Mouse (Mus musculus) thymus, adult 18-20 months (tissue): ENCODE measurements around the gene Cdc14b.
"Not testable (repeated sequence)": the region's sequence is repeated elsewhere in the genome, so short reads cannot be mapped to it uniquely, and the experiment has no call there.

Experiments used
- DNase-seq, 2 experiments: peaks; one replicate each; pipeline ENCODE4 v3.0.0; 2022; ENCODE audit warnings: mixed read lengths in 2 of 2

Gene Cdc14b

DNA sequence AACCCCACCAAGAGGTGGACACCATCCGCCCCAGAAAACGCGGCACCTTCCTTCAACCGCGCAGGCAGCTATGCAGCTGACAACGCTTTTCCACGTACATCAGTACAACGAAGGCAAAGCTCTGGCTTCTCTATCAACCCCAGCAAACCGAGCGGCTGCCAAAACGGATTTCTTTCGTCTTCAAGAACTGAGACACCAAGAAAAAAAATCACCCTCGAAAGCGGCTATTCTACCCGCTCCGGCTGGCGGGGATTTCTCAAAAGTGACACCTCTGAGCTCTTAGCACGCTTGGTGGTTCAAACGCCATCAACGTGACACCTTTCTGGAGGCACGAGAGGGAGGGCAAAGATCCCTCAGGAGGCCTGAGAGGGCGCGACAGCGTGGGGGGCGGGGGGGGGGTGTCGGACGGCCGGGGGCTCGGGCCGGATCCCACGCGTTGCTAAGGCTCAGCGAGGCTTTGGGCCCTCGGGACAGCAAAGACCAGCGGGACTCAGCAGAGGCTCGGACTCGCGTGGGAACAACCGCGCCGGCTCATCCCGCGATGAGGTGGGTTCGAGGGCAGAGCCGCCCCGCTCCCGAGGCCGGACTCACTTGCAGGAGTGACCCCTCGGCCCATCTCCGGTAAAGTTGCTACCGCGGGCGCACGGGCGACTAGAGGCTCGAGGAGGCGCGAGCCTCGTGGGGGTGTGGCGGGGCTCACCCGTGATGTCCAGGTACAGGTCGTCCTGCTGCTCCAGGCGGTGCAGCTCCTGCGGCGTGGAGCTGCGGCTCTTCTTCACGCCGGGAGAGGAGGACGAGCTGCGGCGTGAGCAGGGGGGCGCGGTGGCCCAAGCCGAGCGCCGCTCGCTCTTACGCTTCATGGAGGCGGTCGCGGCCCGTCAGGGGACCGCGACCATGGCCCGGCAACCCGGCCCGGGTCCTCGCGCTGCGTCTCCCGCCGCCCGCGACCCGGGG lies 922 bp downstream of the Cdc14b start:
- peak in 1 of 2 experiments; percentile 13 for DNase-seq

DNA sequence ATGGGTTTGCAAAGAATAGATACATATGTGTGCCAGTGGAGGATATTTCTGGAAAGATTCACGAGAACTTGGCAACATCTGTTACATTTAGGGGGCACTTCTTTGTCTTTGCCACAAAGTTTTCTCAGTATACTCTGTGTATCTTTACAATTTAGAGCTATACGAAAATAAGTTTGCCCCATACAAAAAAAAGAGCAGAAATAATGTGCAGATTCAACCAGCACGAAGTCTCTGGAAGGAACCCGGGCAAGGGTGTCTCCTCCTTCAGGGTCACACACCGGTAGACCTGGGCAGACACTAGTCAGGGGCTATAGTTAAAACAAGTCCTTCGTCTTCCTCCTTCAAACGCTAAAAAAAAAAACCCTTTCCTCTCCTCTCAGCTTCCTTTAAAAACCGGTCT lies 1.7 kb downstream of the Cdc14b start:
- no peak for DNase-seq

- no peak for DNase-seq
Measured at GRCm38 (mm10) chr13:64268384-64268783, 6.7 kb downstream of the Cdc14b start.

DNA sequence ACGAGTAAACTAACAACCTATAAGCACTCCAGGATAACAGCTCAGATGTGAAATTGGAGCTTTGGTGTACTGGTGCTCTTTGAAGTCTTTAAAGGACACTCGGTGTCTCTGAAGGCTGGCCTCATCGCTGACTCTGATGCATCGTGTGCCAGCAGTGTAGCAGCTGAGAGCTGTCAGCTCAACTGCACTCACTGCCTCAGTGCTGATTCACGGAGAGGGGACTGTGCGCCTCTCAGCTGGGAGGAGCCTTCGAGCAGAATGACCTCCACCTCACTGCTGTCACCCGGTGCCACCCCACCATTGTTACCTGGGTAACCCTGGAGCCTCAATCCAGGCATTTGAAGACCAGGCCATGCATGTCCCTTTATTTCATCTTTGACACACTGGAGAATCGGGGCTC lies 7.9 kb downstream of the Cdc14b start:
- no peak for DNase-seq

GRCm38 (mm10) chr13:64264586-64264985 lies 10.5 kb downstream of the Cdc14b start:
- DNase-seq = no peak

GRCm38 (mm10) chr13:64259903-64260302 lies 15.2 kb downstream of the Cdc14b start:
- no peak for DNase-seq

DNA sequence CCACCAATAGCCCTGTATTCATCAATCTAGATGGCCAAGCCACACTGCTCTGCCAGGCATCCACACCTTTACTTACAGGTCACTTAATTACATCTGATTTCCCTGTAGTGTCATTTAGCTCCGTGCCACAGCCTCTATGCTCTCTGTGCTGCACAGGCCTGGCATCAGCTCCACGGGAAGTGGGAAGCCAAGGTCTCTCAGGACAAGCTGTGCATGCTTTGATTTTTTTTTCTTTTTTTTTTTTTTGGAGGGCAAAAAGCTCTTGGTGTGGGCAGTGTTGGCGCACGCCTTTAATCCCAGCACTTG lies 16.6 kb downstream of the Cdc14b start:
- DNase-seq = no peak

GRCm38 (mm10) chr13:64257814-64258515 lies 17.1 kb downstream of the Cdc14b start:
- DNase-seq = no peak

DNA sequence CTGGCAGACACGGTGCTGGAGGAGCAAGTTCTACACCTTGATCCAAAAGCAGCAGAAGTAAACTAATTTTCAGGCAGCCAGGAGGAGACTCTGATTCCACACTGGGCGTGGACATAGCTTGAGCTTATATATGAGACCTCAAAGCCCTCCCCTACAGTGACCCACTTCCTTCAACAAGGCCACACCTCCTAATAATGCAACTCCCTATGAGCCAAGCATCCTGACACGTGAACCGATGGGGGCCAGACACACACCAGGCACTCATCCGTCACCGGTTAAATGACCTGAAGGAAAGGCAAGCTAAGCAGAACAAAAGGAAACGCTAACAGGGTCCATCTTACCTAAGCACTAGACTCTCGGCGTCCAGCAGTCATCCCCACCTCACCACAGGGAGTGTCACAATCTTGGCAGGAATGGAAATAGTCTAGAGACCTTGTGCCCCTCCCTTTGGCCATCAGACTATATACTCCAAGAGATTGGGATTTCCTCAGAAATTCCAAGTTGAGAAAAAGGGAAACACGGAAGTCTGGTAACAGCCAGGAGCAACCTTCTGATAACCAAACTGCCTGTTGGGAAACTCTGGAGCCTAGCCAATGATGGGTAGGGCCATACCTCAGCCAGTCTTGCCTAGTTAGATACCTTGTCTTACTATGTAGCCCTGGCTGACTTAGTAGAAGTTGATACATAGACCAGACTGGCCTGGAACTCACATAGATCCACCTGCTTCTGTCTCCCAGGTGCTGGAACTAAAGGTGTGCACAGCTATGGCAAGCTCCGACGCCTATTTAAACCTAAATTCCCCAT lies 17.9 kb downstream of the Cdc14b start:
- DNase-seq = no peak

DNA sequence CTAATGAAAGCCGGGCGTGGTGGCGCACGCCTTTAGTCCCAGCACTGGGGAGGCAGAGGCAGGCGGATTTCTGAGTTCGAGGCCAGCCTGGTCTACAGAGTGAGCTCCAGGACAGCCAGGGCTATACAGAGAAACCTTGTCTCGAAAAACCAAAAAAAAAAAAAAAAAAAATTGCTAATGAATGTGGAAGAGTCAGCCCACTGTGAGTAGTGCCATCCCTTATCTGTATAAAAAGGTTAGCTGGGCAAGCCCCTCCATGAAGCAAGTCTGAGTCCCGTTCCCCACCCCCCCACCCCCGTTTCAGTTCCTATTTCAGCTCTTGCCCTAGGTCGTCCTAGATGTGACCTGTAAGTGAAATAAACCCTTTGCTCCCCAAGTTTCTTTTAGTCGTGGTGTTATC lies 20.9 kb downstream of the Cdc14b start:
- DNase-seq = not testable (repeated sequence)

GRCm38 (mm10) chr13:64253697-64254096 lies 21.4 kb downstream of the Cdc14b start:
- DNase-seq = no peak

- DNase-seq = no peak
Measured at GRCm38 (mm10) chr13:64252147-64252546, 22.9 kb downstream of the Cdc14b start.

- no peak for DNase-seq
Measured at GRCm38 (mm10) chr13:64250363-64250762, 24.7 kb downstream of the Cdc14b start.

- DNase-seq = peak; percentile 82 to 85
Measured at GRCm38 (mm10) chr13:64248775-64249524, 26.1 kb downstream of the Cdc14b start.

DNA sequence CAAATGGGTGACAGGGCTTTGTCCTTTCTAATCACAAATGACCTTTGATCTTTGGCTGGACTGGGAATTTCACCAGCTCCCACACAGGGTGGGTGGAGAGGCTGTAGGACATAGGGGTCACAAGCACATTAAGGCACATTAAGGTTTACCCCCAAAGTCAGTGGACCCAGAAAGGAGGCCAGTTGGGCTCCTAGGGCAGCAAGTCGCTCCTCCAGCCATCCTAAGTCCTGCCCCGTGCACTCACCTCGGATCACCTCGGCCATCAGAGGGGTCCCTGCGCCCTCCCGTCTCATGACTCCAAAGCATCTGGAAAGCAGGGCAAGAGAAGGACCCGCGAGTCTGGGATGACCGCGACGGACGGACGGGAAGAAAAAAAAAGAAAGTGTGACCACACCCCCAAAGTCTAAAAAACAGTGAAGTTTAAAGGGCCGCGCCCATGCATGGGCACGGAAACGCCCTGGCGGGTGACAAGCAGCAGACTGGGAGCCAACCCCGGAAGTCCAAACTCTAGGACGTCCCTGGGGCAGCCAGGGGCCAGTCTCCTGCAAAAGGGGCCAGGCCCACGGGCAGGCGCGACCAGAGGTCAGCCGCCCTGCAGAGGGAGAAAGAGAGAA lies 26.8 kb downstream of the Cdc14b start:
- peak; percentile 52 to 63 for DNase-seq

GRCm38 (mm10) chr13:64246106-64246505 lies 29.0 kb downstream of the Cdc14b start:
- peak; percentile 18 to 53 for DNase-seq

DNA sequence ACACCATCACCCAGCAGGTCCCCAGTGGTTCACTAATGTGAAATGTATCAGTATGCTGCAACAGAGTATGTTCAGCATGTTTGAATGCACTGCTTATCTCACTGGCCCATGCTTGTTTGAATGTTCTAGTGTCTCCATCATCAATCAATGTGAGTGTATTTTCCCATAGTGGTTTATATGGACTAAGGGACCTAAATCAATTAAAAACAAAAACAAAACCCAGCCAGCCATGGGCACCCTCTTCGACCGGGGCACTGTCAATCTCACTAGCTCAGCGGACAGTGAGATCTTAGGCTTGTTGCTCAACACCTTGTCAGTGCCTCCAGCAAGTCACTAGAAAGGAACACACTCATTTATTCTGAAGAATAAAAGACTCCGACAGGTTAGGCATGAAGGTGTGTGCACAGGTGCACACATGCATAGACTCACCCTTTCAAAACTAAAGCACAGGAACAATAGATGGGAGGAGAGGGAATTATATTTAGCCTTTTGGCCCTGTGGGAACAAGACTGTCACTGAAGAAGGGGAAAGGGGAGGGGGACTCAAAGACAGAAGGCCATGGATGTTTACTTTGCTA lies 30.3 kb downstream of the Cdc14b start:
- DNase-seq = no peak

DNA sequence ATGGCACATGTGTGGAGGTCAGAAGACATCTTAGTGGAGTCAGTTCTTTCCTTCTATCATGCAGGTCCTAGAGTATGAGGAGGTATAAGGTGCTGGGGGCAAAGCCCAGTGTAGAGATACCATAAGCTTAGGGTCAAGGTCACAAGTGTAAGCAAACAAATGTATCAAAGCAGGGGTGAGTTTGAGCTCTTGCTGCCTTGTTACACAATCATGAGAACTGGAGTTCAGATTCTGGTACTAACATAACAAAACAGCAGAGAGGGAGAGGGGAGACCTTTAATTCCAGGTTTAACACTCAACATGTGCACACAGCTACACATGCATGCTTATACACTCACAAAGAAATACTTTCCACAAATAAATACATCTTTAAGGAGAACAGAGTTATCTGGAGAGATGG lies 32.4 kb downstream of the Cdc14b start:
- DNase-seq = no peak

- no peak for DNase-seq
Measured at GRCm38 (mm10) chr13:64240626-64241025, 34.5 kb downstream of the Cdc14b start.

- DNase-seq = no peak
Measured at GRCm38 (mm10) chr13:64237681-64238157, 37.4 kb downstream of the Cdc14b start.

GRCm38 (mm10) chr13:64237000-64237680 lies 38.0 kb downstream of the Cdc14b start:
- DNase-seq = no peak
